Mouse (Mus musculus) right cerebral cortex, postnatal 36 days (tissue): Measurements from ENCODE around the gene Vmp1.

Source experiments
- DNase-seq, 2 experiments: peaks; one replicate each; pipeline ENCODE4 v3.0.0; 2022; ENCODE audit warnings: low spot score in 2 of 2, mixed read lengths in 1 of 2

Vmp1 gene

GRCm38 (mm10) chr11:86683395-86684125, at the start of gene Vmp1, which contains the start of gene Ptrh2:
Vmp1 (minus strand) TSS chr11:86683836.
Ptrh2 (plus strand) TSS chr11:86683985.
- peak; percentile 86 to 91 for DNase-seq

- peak in 1 of 2 experiments; percentile 20 for DNase-seq
Measured at GRCm38 (mm10) chr11:86731443-86731842, 47.8 kb upstream of the Vmp1 start.

- no peak for DNase-seq
Measured at GRCm38 (mm10) chr11:86725607-86726006, 42.0 kb upstream of the Vmp1 start.

- DNase-seq: no peak
Measured at GRCm38 (mm10) chr11:86724982-86725381, 41.3 kb upstream of the Vmp1 start.

GRCm38 (mm10) chr11:86724004-86724403, 40.4 kb upstream of the Vmp1 start:
- no peak for DNase-seq

- DNase-seq: no peak
Measured at GRCm38 (mm10) chr11:86719390-86719789, 35.8 kb upstream of the Vmp1 start.

- no peak for DNase-seq
Measured at GRCm38 (mm10) chr11:86718369-86718768, 34.7 kb upstream of the Vmp1 start.

- no peak for DNase-seq
Measured at GRCm38 (mm10) chr11:86717306-86718065, 33.9 kb upstream of the Vmp1 start.

- no peak for DNase-seq
Measured at GRCm38 (mm10) chr11:86714606-86715005, 31.0 kb upstream of the Vmp1 start.

GRCm38 (mm10) chr11:86701151-86701550, 17.5 kb upstream of the Vmp1 start:
- no peak for DNase-seq

GRCm38 (mm10) chr11:86695461-86695860, 11.8 kb upstream of the Vmp1 start:
- no peak for DNase-seq

- no peak for DNase-seq
Measured at GRCm38 (mm10) chr11:86692546-86692945, 8.9 kb upstream of the Vmp1 start.

GRCm38 (mm10) chr11:86691956-86692355, 8.3 kb upstream of the Vmp1 start:
- no peak for DNase-seq

GRCm38 (mm10) chr11:86691482-86691881, 7.8 kb upstream of the Vmp1 start:
- DNase-seq: no peak

GRCm38 (mm10) chr11:86690383-86690782, 6.7 kb upstream of the Vmp1 start:
- no peak for DNase-seq

- no peak for DNase-seq
Measured at GRCm38 (mm10) chr11:86685366-86685765, 1.7 kb upstream of the Vmp1 start.

GRCm38 (mm10) chr11:86684126-86685012, 733 bp upstream of the Vmp1 start:
- no peak for DNase-seq

GRCm38 (mm10) chr11:86682861-86683260, 775 bp downstream of the Vmp1 start:
- no peak for DNase-seq

GRCm38 (mm10) chr11:86681423-86681822, 2.2 kb downstream of the Vmp1 start:
- no peak for DNase-seq

GRCm38 (mm10) chr11:86680729-86681128, 2.9 kb downstream of the Vmp1 start:
- no peak for DNase-seq

GRCm38 (mm10) chr11:86678957-86679356, 4.7 kb downstream of the Vmp1 start:
- no peak for DNase-seq

GRCm38 (mm10) chr11:86675520-86675919, 8.1 kb downstream of the Vmp1 start:
- DNase-seq: no peak
